Mouse (Mus musculus) layer of hippocampus, postnatal 14 days (tissue): ENCODE data around the gene Grhl3. TPM values are rescaled to one million over a fixed set of nuclear protein-coding genes. Genes with fewer than 3 reads are reported as not detected.

Source experiments
- DNase-seq, 2 experiments: peaks; one replicate each; pipeline ENCODE4 v3.0.0; 2021 to 2022; ENCODE audit warnings: low spot score in 2 of 2, mixed read lengths in 1 of 2
- total RNA-seq, 2 experiments: library from RNA; stranded (reverse); gene quantifications; 2 replicates each; pipeline ENCODE4 v1.2.3; 2021

Grhl3 gene
- total RNA-seq, 2 experiments from 2014 or later, result 0.41 to 0.43 TPM

GRCm38 (mm10) chr4:135531771-135532613 is 41.4 kb downstream of the Grhl3 start:
- no peak for DNase-seq

DNA sequence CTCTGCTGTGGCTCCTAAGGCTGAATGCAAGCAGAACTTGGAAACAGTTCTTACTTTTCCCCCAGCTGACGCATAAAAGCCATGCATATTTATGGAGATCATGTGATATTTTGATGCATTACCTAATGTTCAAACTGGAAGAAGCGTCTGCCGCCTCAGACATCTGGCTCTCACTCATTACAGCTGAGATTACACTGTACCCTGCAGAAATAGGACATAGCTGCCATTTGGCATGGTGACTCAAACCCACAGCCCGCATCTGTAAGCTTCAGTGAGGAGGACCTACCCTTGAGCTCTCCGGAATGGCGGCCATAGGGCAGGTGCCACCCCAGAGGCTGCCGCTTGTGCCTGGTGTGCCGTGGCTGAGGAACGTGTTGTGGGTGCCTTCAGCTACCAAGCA is 42.2 kb downstream of the Grhl3 start:
- peak; percentile 28 to 31 for DNase-seq

GRCm38 (mm10) chr4:135530270-135530669 is 43.2 kb downstream of the Grhl3 start:
- DNase-seq, result no peak

GRCm38 (mm10) chr4:135526039-135526710 is 47.3 kb downstream of the Grhl3 start:
- DNase-seq, result no peak

DNA sequence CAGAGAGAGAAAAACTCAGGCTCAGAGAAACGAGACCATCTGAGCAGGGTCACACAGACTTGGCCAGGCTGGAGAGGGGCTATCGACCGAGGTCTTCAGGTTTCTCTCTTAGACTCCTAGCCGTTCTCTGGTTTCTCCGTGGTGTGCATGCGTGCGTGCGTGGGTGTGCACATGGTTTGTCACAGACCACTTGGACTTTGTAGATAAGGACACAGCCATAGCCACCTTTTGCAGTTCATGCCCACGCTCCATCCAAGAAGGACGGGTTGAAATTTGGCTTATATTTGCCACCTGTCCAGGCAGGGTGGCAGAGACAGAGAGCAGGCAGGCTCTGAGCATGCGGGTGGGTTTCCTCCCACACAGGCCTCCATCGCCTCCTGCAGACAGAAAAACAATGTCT is 48.4 kb downstream of the Grhl3 start:
- DNase-seq, result no peak

DNA sequence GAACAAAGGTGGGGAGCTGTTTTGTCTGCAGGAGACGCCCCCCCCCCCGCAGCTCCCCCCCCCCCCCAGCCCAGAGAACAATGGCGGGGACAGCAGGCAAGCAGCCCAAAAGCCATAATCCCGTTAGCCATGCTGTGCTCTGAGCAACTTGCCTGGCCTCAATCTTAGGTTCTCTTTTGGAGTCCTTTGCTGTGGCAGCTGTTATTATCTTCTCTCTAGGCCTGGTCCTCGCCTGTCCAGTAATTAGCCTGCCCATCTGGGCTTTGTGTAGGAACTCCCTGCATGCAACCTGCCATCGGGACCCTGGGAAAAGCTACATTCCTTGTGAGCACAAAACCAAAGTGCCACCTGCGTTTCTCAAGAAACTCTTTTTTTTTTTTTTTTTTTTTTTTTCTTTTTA is 49.5 kb downstream of the Grhl3 start:
- no peak for DNase-seq

DNA sequence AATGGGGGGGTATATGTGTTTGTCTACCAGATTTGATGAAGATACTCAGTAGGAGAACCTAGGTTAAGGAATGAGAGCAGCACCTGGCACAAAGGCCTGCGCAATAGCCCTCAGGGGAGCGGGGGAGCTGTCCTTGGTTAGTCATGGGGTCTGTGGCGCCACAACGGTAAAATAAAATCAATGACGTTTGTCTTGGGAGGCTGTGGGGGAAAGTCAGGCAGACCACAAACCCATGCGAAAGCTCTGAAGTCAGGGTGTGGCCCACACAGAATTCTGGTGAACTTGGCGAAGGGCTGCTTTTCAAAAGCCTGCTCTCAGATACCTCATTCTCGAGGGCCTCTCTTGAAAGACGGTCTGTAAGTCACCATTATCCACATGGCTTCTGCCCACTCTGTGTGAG is 53.0 kb downstream of the Grhl3 start:
- DNase-seq, result no peak

DNA sequence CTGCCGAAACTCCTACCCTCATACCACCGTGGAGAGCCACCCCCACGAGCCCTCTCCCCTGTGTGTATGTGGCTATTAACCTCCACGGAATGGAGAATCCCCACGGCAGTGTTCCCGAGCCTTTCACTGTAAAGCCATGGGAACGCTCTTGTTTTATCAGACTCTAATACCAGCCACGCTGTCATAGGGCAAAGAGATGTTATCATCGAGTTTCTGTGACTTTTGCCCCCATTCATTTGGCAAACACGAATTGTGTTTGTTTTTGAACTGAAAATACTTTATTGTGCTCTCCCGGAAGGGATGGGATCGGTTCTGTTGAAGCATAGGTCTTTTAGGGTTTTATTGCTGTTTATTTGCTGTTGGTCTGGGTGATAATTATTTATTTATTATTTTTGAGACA is 55.3 kb downstream of the Grhl3 start:
- no peak for DNase-seq

DNA sequence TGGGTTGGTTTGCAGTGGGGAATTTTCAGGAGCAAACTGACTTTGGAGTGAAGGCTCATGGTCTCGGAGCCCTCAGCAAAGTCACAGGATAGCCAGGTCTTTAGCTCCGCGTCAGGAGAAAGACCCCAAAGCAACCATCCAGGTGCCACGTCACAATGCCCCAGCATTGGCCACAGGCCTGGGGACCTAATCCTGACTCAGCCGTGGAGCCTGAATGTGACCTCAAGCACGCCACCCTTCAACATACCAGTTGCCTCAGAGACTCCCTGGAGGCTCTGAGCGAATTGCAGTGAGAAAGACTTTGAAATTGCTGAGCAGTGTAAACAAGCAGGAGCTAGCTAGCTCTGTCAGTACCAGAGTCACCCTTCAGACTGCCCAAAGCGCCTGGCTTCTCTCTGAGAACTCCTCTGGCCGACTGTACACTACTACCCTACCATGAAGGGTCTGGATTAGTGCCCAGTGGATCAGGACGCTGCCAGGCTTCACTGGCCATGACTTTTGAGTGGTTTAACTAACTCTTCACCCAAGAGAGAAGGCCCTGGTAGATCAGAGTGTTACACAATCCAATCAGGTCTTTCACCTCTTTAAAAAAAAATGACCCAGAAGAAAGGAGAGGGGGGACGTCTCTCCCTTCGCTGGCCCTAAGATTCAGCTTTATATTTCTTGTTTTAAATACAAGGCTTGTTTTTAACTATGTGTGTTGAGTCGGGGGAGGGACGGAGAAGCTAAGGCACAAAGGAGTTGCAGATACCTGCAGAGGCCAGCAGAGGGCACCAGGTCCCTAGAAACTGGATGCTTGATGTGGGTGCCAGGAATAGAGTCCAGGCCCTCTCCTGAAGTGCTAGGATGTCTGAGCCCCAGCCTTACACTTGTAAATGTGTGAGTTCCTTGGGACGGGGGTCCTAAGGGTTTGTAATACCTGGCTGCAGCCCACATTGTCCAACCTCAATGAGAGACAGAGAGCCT is 56.8 kb downstream of the Grhl3 start:
- DNase-seq, result no peak

- DNase-seq, result no peak
Observed at GRCm38 (mm10) chr4:135514925-135515324, 58.5 kb downstream of the Grhl3 start.

- no peak for DNase-seq
Observed at GRCm38 (mm10) chr4:135513865-135514264, 59.6 kb downstream of the Grhl3 start.

GRCm38 (mm10) chr4:135509515-135509914 is 63.9 kb downstream of the Grhl3 start:
- no peak for DNase-seq

DNA sequence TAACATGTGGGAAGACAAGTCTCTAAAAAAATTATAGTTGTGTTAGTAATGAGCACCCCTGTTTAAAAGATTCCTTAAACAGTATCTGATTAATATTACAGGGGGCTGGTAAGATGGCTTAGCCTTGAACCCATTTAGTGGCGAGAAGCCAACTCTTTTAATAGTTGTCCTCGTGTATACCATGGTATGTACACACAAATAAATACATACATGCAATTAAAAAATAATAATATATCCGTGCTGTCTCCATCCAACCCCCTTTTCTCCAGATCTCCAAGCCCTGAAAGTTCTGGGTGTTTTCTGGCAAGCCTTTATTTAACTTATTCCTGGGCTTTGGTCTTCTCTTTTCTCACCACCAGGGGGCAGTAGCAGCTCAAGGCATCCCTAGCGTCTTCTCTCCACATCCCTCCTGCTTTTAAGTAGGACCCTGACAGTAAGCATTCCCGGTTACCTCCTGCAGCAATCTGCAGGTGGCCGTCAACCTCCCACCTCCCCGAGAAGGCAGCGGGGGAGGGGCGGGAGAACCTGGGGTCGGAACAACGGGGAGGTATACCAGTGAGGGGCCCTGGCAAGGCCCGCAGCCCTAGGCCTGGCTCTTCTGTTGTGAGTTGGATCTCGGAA is 64.9 kb downstream of the Grhl3 start:
- peak; percentile 64 to 86 for DNase-seq

DNA sequence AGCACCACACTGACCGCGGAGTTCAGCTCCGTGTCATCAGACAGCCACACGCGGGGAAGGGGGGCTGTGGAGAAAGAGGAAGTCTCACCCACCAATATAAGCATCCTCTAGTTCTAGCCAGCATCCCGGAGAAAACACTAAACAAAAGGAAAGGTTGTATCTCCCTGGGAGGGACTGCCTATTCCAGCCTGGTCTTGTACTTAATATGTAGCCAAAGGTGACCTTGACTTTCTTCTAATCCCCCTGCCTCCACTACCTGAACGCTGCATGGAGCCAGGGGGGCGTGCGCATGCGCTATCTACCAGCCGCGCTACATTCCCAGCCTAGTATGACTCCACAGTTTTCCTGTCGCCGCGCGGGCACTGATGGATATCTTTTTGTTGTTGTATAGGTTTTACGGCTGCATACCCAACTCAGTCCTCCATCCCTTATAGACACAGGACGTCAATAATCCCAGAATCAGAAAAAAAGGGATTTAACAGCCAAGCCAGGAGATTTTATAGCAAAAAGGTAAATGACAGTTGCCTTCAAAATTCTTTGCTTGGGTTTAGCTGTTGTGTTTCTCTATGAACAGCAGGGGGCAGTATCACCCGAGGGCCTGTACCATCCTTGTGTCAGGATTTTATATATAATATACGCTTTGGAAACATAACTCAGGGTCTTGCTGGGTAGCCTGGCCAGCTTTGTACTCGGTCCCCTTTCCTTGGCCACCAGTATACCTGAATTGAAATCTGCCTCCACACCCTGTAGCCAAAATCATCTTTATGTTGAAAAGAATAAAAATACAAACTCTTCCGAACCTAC is 65.7 kb downstream of the Grhl3 start:
- peak; percentile 67 for DNase-seq

DNA sequence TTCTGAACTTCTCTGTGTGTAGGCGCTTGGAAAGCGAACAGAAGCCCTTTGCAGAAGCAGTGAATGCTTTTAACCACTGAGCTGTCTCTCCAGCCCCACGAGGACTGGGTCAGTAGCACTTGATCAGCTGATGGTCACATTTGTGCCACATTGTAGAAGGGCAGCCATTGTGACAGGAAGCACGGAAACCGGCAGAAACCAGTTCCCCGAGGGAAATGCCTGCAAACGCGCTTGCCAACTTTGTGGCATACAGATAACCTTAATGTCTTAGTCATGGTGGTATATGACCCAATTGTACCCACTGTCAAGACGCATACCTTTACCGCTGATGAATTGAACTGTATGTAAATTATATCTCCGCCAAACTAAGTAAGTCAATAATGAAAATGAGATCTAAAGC is 67.6 kb downstream of the Grhl3 start:
- no peak for DNase-seq

GRCm38 (mm10) chr4:135501587-135501986 is 71.8 kb downstream of the Grhl3 start:
- DNase-seq, result no peak

DNA sequence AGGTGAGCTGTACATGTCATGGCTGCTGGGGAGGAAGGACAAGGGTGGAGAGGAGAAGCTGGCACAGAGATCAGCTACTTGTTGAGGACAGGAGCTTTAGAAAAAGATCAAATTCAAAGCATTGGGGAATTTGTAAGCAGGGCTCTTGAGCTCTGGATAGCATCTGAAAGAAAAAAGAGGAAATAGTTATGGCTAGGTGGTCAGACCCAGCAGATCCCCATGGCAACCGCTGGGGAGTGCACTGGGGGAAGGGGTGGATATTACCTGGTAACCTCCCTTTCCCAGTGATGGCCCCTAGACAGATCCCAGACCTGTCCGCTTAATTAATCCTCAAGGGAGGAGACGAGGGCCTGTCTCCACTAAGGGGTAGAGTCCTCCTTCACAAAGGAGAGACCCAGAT is 73.6 kb downstream of the Grhl3 start:
- DNase-seq, result no peak

- no peak for DNase-seq
Observed at GRCm38 (mm10) chr4:135498136-135498535, 75.3 kb downstream of the Grhl3 start.

GRCm38 (mm10) chr4:135495810-135496209 is 77.6 kb downstream of the Grhl3 start:
- peak in 1 of 2 experiments; percentile 19 for DNase-seq

DNA sequence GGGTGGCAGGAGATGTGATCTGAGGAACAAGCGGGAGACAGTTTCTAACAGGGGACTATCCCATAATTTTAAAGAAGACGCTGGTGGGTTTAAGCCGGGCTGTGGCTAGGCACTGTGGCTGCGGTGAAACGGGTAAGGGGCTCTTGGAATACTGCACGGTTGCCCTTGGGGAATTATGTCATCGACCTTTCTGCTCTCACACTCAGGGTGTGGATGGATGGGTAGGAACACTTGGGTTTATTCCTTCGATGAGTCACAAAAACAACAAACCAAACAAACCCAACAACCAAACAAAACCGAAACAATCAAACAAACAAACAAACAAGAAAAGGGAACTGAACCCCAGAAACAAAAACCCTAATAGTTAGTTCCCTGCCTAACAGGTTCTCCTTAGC is 78.0 kb downstream of the Grhl3 start:
- no peak for DNase-seq
